Mouse (Mus musculus) cortical plate, adult 2 months (tissue): ENCODE results near the gene 1700029H14Rik.

Source experiments
- CTCF ChIP-seq: fragments of 200-500 bp; IDR thresholded peaks from 2 replicates; pipeline ENCODE4 v1.5.1; 2011; ENCODE audit warnings: mild to moderate bottlenecking, control low read depth, low read length; ENCODE audit not compliant: insufficient read depth; ENCODE audit errors: extremely low read depth
- POLR2A ChIP-seq: fragments of 200-500 bp; IDR thresholded peaks from 2 replicates; pipeline ENCODE4 v1.6.1; 2011; ENCODE audit warnings: mild to moderate bottlenecking, low read length, control low read depth; ENCODE audit not compliant: insufficient read depth; ENCODE audit errors: extremely low read depth

DNA sequence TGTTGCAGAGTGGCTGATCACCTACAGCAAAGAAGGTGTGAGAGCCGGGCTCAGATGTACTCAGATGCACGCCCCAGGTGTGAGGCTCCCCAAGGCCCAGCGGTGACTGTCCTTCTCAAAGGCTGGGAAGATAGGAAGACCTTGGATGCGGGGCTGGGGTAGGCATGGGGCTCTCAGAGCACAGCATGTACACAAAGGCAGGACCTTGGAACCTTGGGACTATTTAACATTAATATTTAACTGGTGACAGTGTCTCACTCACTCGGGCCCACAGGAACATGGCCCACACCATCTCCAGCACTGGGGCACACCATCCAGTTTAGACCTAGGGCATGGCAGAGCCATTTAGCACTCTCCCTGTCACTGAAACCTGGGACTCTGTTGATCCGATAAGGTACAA, 15.6 kb upstream of the 1700029H14Rik start:
- no peak for TF ChIP-seq POLR2A
- no peak for TF ChIP-seq CTCF
